Mouse (Mus musculus) retina, embryonic 14.5 days (tissue): ENCODE results near the gene Kcnk2.

Experiments used
- DNase-seq: peaks from one replicate; pipeline ENCODE4 v3.0.0-alpha.2; 2015; ENCODE audit warnings: low spot score

The Kcnk2 gene

DNA sequence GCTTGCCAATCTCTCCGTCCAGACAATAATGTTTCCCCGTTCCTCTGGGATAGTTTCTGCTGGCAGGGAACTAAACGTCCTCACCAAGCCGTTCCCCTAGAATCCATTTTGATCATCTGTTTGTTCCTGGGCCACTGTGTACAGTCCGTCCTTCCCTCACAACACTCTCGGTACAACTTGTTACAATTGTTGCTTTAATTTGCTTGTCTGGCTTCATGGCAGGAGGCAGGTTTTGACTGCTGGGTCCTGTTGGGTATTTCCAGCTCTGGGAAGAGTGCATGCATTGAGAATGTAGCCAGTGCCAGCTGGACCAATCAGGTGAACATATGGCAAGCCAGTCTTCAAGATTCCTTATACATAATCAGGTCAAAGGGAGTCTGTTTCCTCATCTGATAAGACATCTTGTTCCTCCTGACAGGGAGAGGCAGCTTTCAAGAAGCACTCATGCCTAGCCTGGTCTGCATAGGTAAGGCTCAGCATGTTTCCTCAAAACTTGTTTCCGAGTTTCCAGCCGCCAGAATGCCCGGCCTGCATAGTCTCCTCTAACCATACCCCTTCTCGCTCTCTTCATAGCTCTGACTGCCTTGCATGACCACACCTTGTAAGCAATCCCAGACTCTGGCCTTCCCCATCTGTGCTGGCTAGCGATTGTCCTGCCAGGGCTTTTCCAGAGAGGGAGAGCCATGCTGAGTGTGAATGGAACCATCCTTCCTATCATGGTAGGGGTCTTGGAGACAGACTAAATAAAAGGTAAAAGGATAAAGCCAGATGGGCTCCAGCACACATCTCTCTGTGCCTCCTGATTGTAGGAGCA, 184.1 kb downstream of the Kcnk2 start:
- no peak for DNase-seq

DNA sequence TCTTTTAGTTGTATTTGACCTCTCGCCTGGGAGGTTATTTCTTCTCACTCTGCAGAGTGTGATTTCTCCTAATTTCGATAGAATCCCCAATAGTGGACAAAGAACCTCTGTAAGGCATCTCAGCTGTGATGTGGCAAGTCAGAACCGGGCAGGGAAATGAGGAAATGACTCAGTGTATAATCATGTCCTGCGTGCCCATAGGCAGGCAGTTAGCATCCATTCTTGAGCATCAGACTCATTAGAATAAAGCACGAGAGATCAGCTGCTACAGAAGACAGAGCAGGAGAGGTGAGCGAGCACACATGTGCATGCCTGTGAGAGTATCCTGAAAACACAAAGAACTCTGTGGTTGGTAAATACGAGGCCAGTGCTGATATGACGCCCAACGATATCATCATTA, 186.9 kb downstream of the Kcnk2 start:
- DNase-seq = no peak

DNA sequence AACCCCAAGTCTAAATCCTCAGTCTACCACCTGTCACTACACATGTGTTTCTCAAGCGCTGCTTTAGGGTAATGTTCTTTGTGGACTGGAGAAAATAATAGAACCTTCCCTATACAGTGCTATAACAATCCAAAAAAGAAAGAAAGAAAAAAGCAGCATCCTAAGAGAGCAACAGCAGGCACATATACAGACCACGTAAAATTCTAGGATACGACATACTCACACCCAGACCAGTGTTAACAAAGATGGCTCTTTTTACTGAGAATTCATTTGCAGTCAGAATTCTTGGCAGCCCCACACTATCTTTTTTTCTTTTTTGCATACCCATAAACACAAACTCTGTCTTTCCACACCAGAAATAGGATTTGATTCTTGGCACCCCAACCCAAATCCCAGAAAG, 187.6 kb downstream of the Kcnk2 start:
- DNase-seq = no peak

DNA sequence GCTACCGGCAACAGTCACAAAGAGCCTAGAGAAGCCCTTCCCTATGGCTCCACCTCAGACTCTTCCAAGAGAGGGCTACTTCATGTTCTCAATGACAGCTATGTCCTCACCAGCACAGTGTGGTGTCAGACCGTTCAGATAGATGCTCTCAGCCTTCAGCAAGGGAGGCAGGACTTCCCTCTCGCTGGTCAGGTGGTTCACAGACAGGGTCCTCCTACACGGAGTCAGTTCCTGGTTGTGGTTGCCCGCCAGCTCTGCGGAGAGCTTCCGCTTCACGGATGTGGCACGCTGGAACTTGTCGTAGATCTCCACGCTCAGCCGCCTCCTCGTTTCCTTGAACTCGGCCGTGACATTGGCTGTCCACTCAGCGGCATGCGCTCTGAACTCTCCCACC, 192.4 kb downstream of the Kcnk2 start:
- no peak for DNase-seq

DNA sequence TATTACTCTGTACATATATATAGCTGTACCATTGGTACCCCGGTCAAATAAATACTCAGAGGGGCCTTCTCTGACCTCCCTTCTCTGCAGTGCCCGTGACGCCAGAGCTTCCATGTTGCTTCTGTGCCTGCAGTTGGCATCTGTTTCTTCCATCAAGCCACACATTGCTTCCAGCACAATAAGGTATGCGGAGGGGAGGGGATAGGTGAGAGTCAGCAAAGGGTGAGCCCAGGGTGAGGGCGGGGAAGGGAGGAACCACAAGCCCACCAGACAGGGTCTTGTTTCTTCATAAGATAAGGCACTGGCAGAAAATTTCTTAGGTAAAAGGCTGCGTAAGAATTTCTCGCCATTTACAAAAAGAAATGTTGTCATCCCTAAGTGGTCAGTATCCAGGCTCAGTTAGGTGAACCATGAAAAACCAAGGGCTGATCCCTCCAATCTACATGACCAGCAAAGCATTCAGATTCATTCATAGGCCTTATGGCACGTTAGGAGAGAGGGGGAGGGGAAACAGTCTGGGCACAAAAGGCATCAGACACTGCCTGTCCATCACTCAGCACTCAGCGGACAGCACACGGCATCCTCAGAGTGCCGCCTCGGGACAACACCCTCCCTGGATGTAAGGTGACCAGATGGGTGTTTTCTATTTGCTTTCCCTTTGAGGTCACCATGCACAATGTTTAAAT, 192.9 kb downstream of the Kcnk2 start:
- no peak for DNase-seq

DNA sequence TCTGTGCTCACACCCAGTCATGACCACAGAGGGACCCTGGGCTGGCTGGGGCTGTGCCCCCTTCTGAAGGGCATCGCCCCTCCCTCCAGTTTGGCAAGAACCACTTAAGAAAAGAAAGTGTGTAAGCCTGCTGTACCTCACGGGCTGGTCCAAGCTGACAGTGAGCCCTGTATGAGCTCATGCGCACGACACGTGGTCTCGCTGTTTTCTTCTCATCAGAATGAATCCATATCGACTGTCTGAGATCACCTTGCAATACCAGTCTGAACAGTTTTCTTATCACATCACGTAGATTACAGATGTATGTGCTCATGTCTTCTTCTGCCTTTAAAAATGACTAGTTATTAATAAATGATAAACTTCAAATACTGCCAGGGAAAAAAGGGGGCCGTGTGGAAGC, 193.5 kb downstream of the Kcnk2 start:
- no peak for DNase-seq

DNA sequence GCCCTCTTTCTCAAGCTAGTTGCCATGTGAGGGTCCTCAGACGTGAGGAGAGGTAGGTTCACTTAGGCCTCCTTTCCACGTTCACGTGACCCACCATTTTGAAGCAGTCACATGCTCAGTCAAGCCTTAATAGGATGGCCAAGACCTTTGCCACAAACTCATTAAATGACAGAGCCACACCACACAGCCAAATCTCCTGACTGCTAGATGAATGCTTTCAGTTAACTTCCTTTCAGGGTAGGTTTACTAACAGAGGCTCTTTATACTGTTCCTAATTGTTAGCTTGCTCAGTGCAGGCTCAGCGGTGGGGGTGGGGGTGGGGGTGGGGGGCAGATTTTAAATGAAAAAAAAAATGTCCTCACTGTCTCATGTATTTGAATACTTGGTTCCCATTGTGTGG, 206.3 kb downstream of the Kcnk2 start:
- DNase-seq = no peak

DNA sequence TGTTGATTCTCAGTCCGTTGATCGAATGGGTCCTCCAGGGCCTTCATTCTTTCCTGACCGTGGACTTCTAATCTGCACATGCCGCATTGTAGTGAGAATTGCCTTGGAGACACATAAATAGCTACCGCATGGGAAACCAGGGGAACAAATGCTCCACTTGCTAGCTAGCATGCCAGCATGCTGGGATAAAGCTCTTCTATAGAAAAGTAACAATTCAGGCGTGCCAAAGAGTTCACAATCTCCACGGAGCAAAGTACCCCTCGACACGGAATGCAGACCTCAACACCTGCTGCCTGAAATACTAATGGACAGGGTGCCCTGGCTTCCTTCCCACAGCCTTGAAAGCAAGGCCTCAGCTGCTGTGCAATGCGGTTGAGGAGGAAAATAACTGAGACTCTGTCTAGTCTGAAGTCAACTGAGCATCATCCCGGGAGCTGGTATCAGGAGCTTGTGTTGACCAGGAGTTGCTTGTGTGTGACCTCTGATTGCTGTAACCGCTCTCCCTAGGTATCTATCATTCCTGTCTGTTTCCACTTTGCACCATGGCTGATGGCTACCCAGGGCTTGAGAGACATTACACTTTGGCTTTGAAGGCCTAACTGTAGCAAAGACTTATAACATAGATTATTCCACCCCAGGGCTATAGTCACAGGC, 214.2 kb downstream of the Kcnk2 start:
- DNase-seq = no peak

DNA sequence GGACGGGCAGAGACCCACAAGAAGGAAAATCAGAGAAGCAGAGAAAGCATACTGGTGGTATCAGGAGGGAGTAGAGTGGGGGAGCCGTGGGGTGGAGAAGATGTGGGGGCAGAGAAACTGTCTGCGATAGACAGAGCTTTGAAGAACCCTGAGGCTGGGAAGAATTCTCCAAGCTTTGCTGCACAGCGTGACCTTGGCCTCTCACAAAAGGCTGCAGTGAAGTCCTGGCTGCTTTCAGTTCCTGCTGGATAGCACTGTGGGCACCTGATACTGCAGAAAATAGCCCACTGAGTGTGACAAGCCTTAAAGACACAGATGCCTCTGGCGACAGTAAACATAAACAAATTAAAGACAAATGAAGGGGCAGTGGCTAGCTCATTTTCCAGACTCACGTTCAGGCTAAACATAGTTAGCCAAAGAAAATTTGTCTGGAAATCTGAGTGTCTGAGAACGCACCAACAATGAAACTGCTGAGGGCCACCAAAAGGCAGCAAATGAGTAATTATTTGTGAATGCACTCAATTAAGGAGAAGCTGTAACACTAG, 216.8 kb downstream of the Kcnk2 start:
- DNase-seq = no peak

DNA sequence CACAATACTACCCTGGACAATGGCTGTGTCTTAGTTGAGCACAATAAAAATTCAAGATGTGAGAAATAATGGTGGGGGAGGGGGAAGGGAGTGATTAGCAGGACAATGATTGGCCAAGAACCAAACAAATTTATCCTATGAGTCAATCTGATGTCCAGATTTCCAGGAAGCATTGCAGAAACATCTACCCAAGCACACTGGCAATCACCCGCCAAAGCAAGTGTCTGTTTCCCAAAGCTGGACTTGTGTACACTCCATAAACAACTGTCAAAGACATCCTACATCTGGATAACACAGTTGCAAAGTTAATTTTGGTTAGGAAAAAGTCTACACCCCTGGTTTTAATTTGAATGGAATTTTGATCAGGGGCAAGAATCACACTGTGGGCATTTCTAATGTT, 224.3 kb downstream of the Kcnk2 start:
- DNase-seq = no peak

DNA sequence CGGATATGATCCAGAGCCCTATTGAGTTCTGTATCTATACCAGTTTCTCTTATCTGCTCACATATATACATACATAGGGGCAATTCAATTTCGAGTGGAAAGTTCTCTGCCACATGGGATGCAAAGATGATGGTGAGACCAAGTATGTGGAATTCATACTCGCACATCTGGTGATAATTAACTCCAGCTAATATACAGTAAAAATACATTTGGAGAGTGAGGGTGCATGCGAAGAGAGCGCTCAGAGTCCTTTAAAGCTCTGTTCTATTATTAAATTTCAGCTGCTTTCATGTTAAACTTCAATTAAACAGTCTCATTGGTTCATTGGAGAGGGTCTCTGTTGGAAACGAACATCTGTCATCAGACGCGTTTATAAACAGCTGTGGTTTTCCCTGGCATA, 228.6 kb downstream of the Kcnk2 start:
- no peak for DNase-seq

DNA sequence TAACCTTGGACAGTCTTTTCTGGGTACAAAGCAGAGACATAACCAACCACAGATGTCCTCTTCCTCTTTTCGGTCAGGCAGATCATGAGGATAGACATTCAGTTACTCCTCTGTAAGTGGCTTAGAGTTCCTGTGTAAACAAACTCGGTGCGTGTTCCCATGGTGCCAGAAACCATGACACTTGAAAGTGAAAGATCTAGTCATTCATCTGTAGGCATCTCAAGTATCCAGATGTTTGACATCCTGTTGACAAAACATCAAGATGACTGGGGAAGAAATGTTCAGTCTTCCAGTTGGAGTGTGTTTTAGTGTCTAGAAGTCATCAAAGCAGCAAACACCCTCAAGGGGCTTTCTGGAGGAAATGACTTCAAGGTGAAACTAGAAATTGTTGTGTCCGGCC, 230.9 kb downstream of the Kcnk2 start:
- DNase-seq = no peak

DNA sequence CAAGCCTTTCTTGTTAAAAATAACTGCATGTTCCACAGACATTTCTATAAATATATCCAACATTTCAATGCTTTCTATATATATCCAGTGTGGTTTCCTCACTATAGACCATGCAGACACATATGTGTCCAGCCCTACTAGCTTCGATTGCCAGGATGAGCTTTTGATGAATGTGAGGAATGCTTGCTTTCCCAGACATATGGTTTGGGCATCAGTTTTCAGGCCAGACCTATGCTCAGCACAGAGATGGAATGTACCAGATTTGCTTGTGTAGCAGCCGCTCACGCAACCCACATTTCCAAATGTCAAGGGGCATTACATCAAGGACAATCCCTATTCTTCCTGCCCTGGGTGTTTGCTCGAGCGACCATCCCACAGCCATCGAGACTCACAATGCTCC, 236.3 kb downstream of the Kcnk2 start:
- DNase-seq = peak; percentile 37

DNA sequence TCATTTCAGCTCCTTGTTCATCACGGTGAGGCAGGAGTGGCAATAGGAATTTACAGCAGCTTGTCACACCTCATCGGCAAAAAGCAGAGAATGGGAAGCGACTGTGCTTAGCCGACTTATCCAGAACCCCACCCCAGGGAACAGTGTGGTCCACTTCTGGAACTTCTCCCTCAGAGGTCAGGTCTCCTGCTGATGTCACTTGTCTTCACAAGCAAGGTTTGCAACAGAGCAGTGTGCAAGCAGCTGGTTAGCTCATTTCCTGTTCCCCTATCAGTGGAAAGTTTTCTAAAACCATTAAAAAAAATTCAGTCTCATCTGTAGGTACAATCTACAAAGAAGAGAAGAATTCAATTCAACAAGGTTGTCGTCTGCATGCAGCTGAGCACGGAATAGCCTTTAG, 236.9 kb downstream of the Kcnk2 start:
- no peak for DNase-seq

DNA sequence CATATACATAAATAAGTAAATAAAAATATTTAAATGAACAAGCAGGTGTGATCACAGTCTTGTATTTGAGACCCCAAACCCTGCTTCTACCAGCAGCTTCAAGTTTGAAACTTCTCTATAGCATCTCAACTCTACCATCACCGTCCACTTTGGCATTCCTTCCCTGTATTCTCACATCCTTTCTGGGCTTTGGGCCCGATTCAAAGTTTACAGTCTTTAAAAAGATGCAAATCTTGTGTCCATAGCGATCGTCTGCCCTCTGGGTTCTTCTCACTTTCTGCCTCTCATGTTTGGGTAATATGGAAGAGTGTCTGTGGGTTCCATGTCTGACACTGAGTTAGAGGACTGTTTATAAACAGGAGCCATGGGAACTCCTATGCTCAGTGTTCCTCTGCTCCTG, 237.4 kb downstream of the Kcnk2 start:
- DNase-seq = no peak

DNA sequence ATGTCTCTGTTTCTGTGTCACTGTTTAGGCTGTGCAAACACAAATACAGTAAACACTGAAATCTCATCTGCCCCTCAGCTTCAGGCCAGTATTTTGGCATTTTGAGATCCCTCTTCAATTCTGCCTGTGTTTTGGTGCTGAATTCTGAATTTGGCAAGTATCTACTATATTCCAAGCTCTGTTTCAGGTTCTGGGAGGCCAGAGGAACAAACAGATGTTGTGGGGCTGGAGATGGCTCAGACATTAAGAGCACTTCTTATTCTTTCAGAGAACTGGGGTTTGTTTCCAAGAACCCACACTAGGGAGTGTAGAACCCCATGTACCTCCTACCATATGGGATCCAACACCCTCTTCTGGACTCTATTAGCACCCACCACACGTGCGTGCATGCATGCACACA, 237.8 kb downstream of the Kcnk2 start:
- DNase-seq = no peak
